Mouse (Mus musculus): ENCODE measurements around the gene Rhbdl1.

Rhbdl1 gene

DNA sequence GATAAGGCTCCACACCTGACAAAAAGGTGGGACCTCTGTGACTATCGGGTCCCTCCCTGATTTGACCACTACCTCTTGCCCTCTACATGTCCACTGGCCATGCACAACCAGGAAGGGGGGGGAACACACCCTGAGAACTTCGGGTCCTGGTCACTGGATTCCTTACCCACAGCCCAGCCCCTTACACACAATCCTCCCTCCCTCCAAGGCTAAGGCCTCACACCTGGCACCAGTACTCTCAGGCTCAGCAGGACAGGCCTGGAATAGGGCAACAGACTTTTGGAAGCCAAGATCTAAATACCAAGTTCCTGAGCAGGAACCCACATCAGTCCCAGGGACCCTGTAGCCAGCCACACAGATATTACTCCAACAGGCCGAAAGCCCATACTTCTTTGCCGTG is 1.8 kb upstream of the Rhbdl1 start:
- DNase-seq = no peak

DNA sequence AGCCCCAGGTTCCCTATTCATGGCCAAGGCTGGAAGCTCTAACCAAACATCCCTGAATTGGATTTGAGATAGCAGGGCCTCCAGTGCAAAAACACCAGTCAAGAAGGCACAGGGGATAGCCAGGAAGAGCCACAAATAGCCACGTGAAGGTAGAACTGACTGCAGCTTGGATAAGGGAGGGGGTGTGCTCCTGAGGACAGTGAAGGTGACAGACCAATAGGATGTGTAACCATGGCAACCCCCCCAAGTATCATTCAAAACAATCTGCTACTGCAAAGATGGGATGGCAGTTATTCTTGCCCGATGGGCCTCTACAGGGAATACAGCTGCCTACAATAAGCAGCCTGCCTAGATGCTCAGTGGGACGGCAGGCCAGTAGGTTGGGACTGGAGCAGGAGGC is 438 bp upstream of the Rhbdl1 start:
- DNase-seq = no peak

DNA sequence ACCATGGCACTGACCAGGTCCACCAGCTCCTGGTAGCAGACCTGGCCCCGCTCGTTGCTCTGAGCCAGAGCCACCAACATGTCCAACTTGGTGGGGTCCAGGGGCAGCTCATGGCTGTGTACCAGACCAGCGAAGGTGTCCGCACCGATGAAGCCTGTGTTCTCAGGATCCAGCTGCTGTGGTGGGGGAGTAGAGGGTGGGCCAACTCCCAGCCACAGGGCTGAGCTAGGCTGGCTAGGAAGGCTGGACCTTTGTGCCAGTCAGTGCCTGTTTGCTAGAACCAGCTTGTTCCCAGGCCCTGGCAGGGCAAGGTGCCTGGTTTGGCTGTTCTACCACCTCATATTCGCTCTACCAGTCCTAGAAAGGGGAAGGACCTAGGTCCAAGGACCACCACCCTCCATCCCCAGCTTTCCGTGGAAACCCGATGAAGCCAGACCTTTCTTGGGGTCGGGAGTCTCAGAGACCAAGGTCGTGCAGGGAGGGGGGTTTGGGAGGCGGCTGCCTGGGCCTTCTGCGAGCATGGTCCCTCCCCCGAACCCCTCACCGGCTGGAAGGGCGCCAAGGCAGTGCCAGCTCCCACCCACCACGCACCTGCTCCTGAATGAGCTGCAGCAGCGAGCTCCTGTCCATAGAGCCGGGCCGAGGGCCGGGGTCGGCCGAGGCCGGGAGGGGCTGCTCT is 559 bp downstream of the Rhbdl1 start:
- no peak for DNase-seq

DNA sequence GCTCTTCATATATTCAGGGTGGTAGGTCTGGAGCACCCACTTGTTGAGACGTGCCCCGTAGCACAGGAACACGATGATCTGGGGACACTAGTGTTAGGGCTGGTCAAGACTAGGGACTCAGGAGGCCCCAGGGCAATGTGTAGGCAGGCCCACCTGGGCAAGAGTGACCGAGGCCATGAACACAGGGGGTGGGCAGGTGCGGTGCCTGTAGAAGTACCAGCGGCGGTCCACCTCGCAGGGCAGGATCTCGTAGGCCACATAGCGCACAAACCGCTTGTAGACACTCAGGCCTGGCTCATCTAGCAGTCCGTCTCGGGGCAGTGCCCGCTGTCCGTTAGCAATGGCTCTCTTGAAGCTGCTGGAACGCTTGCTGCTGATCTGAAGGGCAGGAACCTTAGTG is 1.3 kb downstream of the Rhbdl1 start:
- no peak for DNase-seq

DNA sequence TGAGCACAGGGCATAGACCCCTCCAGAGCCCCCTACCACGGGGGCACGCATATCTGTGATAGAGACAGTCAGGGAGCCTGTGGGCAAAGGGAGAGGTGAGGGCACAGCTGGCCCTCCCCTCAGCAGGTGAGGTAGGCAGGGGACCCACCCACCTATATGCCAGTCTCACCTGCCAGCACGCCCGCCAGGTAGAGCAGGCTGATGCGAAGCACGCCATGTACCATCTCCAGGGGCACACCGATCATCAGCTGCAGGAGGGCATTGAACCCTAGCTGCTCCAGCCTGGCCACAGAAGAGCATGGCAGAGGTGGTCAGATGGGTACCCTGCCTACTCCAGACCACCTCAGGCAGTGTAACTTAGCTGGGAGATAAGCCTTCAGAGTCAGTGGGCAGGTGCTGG is 1.8 kb downstream of the Rhbdl1 start:
- no peak for DNase-seq

DNA sequence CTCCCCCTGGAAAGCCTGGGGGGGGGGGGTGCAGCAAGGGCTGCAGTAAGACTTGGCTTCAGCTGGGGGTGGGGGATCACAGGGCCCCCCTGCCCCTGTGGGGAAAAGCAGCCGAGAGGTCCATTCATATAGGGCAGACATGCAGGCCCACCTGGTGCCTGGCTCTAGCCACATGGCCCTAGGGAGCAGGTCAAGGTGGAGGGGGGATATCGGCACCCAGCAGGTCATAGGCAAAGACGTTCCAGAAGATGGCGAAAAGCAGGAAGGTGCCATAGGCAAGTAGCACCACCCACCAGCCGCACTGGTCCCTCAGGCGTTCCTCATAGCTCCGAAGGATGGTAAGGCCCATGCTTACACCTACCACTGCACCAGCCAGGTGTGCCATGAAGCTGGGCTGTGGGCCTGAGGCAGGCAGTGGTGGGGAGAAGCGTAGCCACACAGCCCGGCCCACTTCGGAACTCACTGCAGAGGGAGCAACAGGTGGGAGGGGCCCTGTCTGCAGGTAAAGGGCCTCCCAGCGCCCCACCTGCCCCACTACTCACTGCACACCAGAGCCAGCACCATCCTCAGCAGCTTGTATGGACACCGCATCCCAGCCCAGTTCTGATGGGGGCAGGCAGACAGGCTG is 2.4 kb downstream of the Rhbdl1 start:
- no peak for DNase-seq

DNA sequence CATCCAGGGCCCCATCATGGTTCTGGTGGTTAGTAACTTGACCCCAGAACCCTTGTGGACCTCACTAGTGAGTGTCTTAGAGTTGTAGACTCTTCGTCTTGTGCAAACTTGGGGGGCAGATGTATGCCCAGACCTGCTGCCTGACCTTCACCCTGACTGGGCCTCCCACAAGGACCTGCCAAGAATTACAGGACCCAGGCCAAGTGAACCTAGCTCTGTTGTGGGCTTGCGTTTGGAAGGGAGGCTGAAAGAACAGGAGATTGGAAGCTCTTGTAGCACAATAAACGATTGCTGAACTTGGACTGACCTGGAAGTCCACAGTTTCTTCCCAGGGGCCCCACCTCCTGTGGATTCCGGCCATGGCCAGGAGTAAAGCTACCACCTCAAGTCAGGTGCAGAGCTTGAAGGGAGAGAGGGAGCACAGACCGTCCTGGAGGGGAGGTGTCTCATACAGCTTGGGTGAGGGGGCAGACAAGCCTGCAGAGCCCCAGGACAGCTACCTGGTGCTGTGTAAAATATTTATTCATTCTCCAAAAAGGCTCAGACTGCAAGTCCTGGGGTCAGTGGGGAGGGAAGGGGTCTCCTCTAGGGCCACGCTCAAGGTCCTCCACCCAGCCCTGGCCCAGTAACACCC is 3.0 kb downstream of the Rhbdl1 start:
- no peak for DNase-seq

DNA sequence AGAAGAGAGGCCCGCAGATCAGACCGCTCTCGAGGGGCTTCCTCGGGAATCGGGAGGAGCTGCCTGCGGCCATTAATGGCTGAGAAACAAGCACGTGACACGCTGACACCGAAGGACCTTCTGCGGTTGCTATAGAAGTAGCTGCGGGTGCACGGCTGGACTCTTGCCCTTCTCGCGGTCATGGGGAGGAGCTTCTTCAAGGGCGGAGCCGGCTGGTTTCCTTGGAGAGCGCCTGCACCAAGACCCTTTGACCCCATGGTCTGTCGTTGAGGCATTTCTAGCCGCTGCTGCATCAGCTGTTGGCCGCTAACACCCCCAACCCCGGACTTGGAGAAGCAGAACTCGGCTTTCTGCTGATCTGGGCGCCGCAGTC is 3.8 kb downstream of the Rhbdl1 start, which contains the start of gene Stub1:
TSS of gene Stub1 (minus strand) at position 114 of the 373 bp plus-strand sequence.
- DNase-seq = peak; percentile 87

DNA sequence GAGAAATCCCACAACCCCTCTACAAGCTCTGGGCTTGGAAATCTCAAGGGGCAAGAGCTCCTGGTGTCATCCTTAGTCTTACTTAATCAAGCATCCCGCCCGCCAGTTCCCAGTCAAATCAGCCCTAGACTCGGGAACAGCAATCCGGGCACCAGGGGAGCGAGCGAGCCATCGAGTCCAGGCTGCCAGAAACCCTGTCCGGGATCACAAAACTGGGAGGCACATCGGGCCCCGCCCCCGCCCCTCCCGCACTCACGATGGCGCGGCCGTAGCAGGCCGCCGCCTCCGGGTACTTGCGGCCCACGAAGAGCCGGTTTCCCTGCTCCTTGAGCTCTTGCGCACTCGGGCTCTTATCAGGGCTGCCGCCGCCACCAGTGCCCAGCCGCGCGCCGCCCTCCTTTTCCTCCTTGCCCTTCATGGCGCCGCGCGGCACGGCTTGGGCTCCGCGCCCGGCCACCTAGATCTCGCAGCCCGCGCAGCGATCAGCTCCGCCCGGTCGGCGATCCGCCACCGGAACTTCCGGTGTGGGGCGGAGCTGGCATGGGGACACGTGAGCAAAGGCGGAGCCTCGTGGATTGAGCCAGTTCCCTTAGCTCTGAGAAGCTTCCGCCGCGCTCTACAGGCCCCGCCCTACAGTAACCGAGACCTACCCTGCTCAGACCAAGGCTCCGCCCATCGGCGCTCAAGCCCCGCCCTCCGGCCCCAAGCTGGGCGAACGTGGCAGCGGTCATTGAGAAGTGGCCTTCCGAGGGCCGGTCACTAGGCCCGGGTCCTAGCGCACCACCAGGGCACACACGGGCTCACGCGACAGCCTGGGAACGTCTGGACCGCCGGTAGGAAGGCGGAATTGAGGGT is 4.4 kb downstream of the Rhbdl1 start:
- DNase-seq = peak; percentile 100

DNA sequence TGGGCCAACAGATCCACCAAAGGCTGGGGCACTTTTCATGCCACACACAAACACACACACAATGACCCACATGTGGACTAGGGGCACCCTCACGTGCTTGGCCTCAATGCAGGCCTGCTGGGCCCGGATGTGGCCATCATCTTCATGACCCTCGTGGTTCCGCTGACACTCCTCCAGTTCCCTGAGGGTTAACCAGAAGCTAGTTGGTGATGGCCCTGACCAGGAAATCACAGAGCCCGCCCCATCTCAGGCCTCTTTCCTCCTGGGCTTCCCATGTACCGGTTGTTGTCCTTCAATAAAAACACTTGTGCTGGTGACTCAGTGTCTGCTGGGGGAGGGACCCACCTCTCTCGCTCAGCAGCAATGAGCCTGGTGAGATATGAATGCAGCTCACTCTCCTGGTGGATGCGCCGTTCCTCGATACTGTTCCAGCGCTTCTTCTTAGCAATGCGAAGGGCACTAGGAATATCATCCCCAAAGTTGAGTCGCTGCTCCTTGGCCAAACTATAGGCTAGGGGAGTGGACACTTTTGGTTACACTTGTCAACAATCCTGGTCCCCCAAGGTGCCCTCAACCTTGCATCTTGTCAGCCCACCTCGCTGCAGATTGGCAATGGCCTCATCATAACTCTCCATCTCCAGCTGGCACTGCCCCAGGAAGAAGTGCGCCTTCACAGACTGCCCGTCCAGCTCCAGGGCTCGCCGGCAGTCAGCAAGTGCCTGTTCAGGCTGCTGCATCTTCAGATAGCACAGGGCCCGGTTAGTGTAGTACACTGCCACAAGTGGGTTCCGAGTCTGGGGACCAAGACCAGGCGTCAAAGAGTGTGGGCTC is 5.4 kb downstream of the Rhbdl1 start:
- no peak for DNase-seq

DNA sequence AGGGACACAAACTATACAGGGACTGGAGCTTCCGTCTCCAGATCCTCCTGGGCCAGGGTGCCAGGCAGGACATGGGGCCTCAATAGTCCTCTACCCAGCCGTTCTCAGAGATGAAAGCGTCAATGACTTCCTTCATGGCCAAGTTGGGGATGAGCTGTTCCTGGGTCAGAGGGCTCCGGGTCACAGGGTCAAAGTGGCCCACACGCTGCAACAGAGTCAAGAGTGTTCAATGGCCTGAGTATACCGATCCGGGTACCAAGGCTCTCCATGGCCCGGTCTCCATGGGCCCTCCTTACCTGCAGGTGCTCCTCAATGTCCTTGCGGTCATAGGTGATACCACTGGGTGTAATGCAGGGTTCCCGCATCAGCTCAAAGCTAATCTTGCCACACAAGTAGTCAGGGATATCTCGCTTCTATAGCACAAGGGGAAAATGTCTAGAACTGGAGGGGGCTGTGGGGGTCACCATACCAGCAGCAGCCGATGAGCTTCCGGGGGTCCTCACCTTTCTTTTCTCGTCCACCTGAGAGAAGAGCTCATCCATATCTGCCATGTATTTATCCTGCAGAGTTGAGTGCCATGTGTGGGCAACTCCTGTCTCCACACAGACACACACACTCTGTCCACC is 6.2 kb downstream of the Rhbdl1 start:
- no peak for DNase-seq

DNA sequence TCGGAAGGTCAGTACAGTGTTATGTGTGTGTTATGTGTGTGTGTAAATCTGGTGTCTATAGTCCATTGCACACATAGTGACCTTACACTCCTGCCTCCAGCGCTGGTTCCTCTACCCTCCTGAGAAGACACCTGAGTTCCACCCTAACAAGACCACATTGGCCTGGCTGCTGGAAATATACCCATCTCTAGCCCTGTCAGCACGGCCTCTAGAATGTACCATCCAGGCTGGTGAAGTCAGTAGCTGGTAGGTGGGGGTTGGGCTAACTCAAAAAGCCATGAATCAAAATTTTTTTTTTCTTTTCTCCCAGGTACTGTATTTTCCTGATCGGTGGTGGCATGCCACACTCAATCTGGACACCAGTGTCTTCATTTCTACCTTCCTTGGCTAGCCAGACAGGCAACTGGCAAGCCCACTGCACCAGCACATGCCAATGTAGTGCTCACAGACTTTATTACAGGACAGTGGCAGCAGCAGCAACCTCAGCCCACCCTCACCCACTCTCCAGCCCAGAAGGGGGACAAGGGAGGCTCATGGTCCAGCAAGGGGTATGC is 6.8 kb downstream of the Rhbdl1 start:
- no peak for DNase-seq

DNA sequence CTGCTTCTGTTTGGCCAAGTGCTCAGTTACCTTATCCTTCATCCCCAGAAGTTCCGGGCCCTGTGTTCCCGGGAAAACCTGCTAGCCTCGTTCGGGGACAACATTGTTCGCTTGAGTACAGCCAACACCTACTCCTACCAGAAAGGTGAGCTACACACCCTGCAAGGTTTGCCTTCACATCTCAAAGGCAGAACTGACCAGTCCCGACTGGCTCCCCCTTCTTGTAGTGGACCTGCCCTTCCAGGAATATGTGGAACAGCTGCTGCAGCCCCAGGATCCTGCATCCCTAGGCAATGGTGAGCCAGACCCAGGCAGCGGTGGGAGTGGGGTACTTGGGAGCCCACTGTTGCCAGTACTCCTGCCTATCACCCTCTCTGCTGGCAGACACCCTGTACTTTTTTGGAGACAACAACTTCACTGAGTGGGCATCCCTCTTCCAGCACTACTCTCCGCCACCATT is 7.5 kb downstream of the Rhbdl1 start:
- DNase-seq = no peak

DNA sequence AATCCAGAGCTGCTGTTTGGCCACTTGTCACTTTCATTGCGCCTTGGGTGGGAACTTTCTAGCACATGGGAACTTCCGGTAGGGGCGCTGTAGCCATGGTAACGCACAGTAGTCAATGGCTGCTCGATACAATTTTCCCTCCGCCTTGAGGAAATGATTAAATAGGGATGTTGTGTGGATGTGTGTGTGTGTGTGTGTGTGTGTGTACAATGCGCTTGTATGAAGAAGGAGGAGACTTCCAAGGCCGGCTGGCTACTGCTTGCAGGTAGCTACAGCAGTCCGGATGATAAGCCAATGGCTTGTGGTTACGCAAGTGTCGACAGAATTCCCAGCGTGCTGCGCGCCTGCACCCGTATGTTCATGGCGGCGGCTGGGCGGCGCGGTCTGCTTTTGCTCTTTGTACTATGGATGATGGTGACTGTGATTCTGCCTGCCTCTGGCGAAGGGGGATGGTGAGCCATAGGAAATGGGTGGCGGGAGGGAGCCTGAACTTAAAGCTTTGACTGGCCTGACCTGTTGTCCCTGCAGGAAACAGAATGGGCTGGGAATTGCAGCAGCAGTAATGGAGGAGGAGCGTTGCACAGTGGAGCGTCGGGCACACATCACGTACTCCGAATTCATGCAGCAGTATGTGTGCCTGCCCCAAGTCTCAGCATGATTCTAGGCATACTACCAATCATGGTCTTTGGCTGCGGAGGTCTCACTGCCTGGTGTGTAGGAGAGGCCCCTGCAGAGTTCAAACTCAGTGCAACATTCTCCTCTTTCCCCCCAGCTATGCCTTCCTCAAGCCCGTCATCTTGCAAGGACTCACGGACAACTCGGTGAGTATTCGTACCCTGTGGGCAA is 8.2 kb downstream of the Rhbdl1 start, which contains the start of gene Jmjd8:
TSS of gene Jmjd8 (plus strand) at position 156 of the 846 bp plus-strand sequence.
- DNase-seq = peak; percentile 82

DNA sequence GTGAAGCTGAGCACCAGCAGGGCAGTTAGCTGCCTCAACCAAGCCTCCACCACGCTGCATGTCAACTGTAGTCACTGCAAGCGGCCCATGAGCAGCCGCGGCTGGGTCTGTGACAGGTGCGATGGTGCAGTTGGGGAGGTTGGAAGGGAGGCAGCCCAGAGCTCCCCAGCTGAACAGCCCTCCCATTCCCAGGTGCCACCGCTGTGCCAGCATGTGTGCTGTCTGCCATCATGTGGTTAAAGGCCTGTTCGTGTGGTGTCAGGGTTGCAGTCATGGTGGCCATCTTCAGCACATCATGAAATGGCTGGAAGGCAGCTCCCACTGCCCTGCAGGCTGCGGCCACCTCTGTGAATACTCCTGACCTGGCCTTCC is 8.9 kb downstream of the Rhbdl1 start:
- DNase-seq = no peak

DNA sequence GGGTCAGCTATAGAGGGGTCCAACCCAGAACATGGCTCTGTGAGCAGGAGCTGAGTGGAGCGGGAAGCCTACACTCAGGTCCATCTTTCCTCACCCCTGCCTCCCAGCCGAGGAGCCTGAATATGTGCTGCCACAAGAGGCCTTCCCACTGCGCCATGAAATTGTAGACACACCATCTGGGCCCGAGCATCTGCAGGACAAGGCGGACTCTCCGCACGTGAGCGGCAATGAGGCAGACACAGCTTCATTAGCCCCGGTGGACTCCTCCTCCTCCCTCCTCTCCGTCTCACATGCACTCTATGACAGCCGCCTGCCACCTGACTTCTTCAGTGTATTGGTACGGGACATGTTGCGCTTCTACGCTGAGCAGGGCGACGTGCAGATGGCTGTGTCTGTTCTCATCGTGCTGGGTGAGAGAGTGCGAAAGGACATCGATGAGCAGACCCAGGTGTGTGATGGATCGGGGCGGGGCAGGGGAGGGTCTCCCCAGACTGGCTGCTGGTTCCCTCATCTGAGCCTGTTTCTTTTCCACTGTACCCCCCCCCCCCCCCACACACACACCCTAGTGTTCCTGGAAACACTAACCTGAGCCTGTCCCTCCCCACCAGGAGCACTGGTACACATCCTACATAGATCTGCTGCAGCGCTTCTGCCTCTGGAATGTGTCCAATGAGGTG is 9.4 kb downstream of the Rhbdl1 start:
- no peak for DNase-seq

DNA sequence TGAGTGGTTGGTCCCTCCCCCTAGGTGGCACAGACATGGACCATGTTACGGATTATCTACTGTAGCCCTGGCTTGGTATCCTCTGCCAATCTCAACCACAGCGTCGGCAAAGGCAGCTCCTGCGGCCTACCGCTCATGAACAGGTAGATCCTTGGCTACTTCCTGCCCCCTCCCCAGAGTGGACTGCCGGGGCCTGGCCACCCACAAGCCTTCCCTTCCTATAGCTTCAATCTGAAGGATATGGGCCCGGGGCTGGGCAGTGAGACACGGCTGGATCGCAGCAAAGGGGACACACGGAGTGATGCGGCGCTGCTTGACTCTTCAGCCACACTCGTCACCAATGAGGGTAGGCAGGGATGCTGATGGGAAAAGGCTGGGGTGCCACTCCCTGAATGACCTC is 10.1 kb downstream of the Rhbdl1 start:
- no peak for DNase-seq

DNA sequence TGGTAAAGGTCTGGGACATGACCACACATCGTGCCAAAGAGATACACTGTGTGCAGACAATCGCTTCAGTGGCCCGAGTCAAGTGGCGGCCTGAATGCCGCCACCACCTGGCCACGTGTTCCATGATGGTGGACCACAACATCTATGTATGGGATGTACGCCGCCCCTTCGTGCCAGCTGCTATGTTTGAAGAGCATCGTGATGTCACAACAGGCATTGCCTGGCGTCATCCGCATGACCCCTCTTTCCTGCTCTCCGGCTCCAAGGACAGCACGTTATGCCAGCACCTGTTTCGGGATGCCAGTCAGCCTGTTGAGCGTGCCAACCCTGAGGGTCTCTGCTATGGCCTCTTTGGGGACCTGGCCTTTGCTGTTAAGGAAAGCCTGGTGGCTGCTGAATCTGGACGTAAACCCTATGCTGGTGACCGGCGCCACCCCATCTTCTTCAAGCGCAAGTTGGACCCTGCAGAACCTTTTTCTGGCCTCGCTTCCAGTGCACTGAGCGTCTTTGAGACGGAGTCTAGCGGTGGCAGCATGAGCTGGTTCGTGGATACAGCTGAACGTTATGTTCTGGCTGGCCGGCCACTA is 11.0 kb downstream of the Rhbdl1 start:
- no peak for DNase-seq

DNA sequence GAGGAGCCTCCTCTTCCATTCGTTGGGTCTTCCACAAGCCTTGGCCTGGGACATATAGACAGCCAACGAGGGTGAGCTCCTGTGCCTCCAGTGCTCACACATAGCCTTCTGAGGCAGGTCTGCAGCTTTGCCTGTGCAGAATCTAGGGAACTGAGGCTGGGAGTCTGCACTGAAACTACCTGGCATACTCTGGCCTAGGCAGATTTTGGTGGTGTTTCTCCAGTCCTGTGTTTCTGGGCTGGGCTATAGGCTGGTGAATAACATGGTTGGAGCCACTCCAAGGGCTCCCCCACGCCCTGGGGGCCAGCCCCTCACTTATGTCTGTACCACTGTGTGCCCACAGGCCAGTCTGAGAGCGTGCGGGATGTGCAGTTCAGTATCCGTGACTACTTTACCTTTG is 11.8 kb downstream of the Rhbdl1 start:
- no peak for DNase-seq

Measured in liver (tissue).